Mouse (Mus musculus): ENCODE data around the gene Ccdc63. TPM values are rescaled to one million over a fixed set of nuclear protein-coding genes. Genes with fewer than 3 reads are reported as not detected.
A peak's percentile ranks its signal among the peaks of the same experiment; 100 is the strongest.

The Ccdc63 gene
- polyA plus RNA-seq, 1 experiment from 2014 or later = 0.56 TPM

GRCm38 (mm10) chr5:122104981-122105380 lies 35.6 kb downstream of the Ccdc63 start:
- H3K27ac ChIP-seq (ENCODE audit: low read length) = peak overlapping the region; percentile 98
- 56% methylated on average over 9 of the region's 9 CpGs for WGBS
- peaks cover 16% of the 10 kb centered on the region for H3K36me3 ChIP-seq (ENCODE audit: control insufficient read depth, insufficient read depth)
- peak overlapping the region; percentile 73 for H3K4me3 ChIP-seq (ENCODE audit: low read length)
- peak overlapping the region; percentile 81 for H3K9ac ChIP-seq (ENCODE audit: low read length)
- no peaks in the 10 kb centered on the region for H3K4me1 ChIP-seq (ENCODE audit: control insufficient read depth, insufficient read depth, low read length)
- ATAC-seq (replicated peaks; ENCODE audit: extremely low read depth, insufficient read depth, low FRiP score) = no peak
- no peaks in the 10 kb centered on the region for H3K9me3 ChIP-seq (replicated peaks; ENCODE audit: control insufficient read depth, low read length)
- no peaks in the 10 kb centered on the region; the same call in 1 of the 2 replicates for H3K27me3 ChIP-seq (ENCODE audit: control insufficient read depth, insufficient read depth, low read length)
- H3K4me2 ChIP-seq (ENCODE audit: low read depth, low read length) = peak overlapping the region; percentile 77

GRCm38 (mm10) chr5:122104201-122104600 lies 36.4 kb downstream of the Ccdc63 start:
- Histone ChIP-seq H3K36me3 (ENCODE audit: control insufficient read depth, insufficient read depth) (peaks cover 16% of the 10 kb centered on the region), H3K9ac (ENCODE audit: low read length) (peak overlapping the region; percentile 81), H3K4me1 (ENCODE audit: control insufficient read depth, insufficient read depth, low read length) (no peaks in the 10 kb centered on the region), H3K27me3 (ENCODE audit: control insufficient read depth, insufficient read depth, low read length) (no peaks in the 10 kb centered on the region; the same call in 1 of the 2 replicates), H3K9me3 (replicated peaks; ENCODE audit: control insufficient read depth, low read length) (no peaks in the 10 kb centered on the region), H3K4me3 (ENCODE audit: low read length) (peak overlapping the region; percentile 73), H3K27ac (ENCODE audit: low read length) (peak overlapping the region; percentile 98), H3K4me2 (ENCODE audit: low read depth, low read length) (peak overlapping the region; percentile 77)
- 12% methylated on average over 2 of the region's 2 CpGs for WGBS
- ATAC-seq (replicated peaks; ENCODE audit: extremely low read depth, insufficient read depth, low FRiP score) = no peak

GRCm38 (mm10) chr5:122103075-122103474 lies 37.5 kb downstream of the Ccdc63 start:
- Histone ChIP-seq H3K27ac (ENCODE audit: low read length) (peak overlapping the region; percentile 98), H3K36me3 (ENCODE audit: control insufficient read depth, insufficient read depth) (peaks cover 16% of the 10 kb centered on the region)

GRCm38 (mm10) chr5:122102476-122103050 lies 38.1 kb downstream of the Ccdc63 start:
- Histone ChIP-seq H3K36me3 (ENCODE audit: control insufficient read depth, insufficient read depth) (peaks cover 16% of the 10 kb centered on the region), H3K4me1 (ENCODE audit: control insufficient read depth, insufficient read depth, low read length) (peaks cover 6% of the 10 kb centered on the region; the same call in 1 of the 2 replicates), H3K9ac (ENCODE audit: low read length) (peak overlapping the region; percentile 81), H3K27ac (ENCODE audit: low read length) (peak overlapping the region; percentile 98), H3K9me3 (replicated peaks; ENCODE audit: control insufficient read depth, low read length) (no peaks in the 10 kb centered on the region), H3K27me3 (ENCODE audit: control insufficient read depth, insufficient read depth, low read length) (no peaks in the 10 kb centered on the region; the same call in 1 of the 2 replicates), H3K4me3 (ENCODE audit: low read length) (peak overlapping the region; percentile 73), H3K4me2 (ENCODE audit: low read depth, low read length) (peak overlapping the region; percentile 77; the same call in 1 of the 2 replicates)
- 15% methylated on average over 7 of the region's 7 CpGs for WGBS
- peak; percentile 7; the same call in 1 of the 2 replicates for ATAC-seq (replicated peaks; ENCODE audit: extremely low read depth, insufficient read depth, low FRiP score)

More at GRCm38 (mm10) chr5:122103075-122103474, 37.5 kb downstream of the Ccdc63 start:
- Histone ChIP-seq H3K4me2 (ENCODE audit: low read depth, low read length) (peak overlapping the region; percentile 77), H3K9ac (ENCODE audit: low read length) (peak overlapping the region; percentile 81), H3K4me3 (ENCODE audit: low read length) (peak overlapping the region; percentile 73), H3K27me3 (ENCODE audit: control insufficient read depth, insufficient read depth, low read length) (no peaks in the 10 kb centered on the region; the same call in 1 of the 2 replicates), H3K9me3 (replicated peaks; ENCODE audit: control insufficient read depth, low read length) (no peaks in the 10 kb centered on the region), H3K4me1 (ENCODE audit: control insufficient read depth, insufficient read depth, low read length) (0 out of 2 replicates have a peak, but pooled peaks cover 2% of the 10 kb centered on the region)
- ATAC-seq (replicated peaks; ENCODE audit: extremely low read depth, insufficient read depth, low FRiP score) = no peak
- 23% methylated on average over 12 of the region's 12 CpGs for WGBS

- WGBS = 42% methylated on average over 10 of the region's 10 CpGs
- H3K9ac ChIP-seq (ENCODE audit: low read length) = peak overlapping the region; percentile 79
- H3K27me3 ChIP-seq (ENCODE audit: control insufficient read depth, insufficient read depth, low read length) = no peaks in the 10 kb centered on the region
- H3K36me3 ChIP-seq (ENCODE audit: control insufficient read depth, insufficient read depth) = peaks cover 2% of the 10 kb centered on the region; the same call in 1 of the 2 replicates
- peak overlapping the region; percentile 98 for H3K27ac ChIP-seq (ENCODE audit: low read length)
- peaks cover 5% of the 10 kb centered on the region; the same call in 1 of the 2 replicates for H3K9me3 ChIP-seq (replicated peaks; ENCODE audit: control insufficient read depth, low read length)
- peak overlapping the region; percentile 67 for H3K4me2 ChIP-seq (ENCODE audit: low read depth, low read length)
- peaks cover 11% of the 10 kb centered on the region for H3K4me1 ChIP-seq (ENCODE audit: control insufficient read depth, insufficient read depth, low read length)
- H3K4me3 ChIP-seq (ENCODE audit: low read length) = peak overlapping the region; percentile 54
- ATAC-seq (replicated peaks; ENCODE audit: extremely low read depth, insufficient read depth, low FRiP score) = peak; percentile 83
Observed at GRCm38 (mm10) chr5:122094439-122094838, 46.2 kb downstream of the Ccdc63 start.

GRCm38 (mm10) chr5:122093734-122094133 lies 46.9 kb downstream of the Ccdc63 start:
- no peaks in the 10 kb centered on the region for H3K27me3 ChIP-seq (ENCODE audit: control insufficient read depth, insufficient read depth, low read length)
- peak overlapping the region; percentile 79 for H3K9ac ChIP-seq (ENCODE audit: low read length)
- ATAC-seq (replicated peaks; ENCODE audit: extremely low read depth, insufficient read depth, low FRiP score) = no peak
- peak overlapping the region; percentile 67 for H3K4me2 ChIP-seq (ENCODE audit: low read depth, low read length)
- peak overlapping the region; percentile 98 for H3K27ac ChIP-seq (ENCODE audit: low read length)
- H3K9me3 ChIP-seq (replicated peaks; ENCODE audit: control insufficient read depth, low read length) = peaks cover 5% of the 10 kb centered on the region; the same call in 1 of the 2 replicates
- H3K36me3 ChIP-seq (ENCODE audit: control insufficient read depth, insufficient read depth) = peaks cover 2% of the 10 kb centered on the region; the same call in 1 of the 2 replicates
- WGBS = 41% methylated on average over 14 of the region's 14 CpGs
- peak overlapping the region; percentile 54 for H3K4me3 ChIP-seq (ENCODE audit: low read length)
- H3K4me1 ChIP-seq (ENCODE audit: control insufficient read depth, insufficient read depth, low read length) = peaks cover 9% of the 10 kb centered on the region

- Histone ChIP-seq H3K27me3 (ENCODE audit: control insufficient read depth, insufficient read depth, low read length) (no peaks in the 10 kb centered on the region), H3K4me3 (ENCODE audit: low read length) (peak overlapping the region; percentile 54), H3K4me1 (ENCODE audit: control insufficient read depth, insufficient read depth, low read length) (peaks cover 7% of the 10 kb centered on the region), H3K4me2 (ENCODE audit: low read depth, low read length) (peak overlapping the region; percentile 67), H3K9me3 (replicated peaks; ENCODE audit: control insufficient read depth, low read length) (peaks cover 5% of the 10 kb centered on the region; the same call in 1 of the 2 replicates), H3K36me3 (ENCODE audit: control insufficient read depth, insufficient read depth) (peaks cover 2% of the 10 kb centered on the region; the same call in 1 of the 2 replicates), H3K9ac (ENCODE audit: low read length) (peak overlapping the region; percentile 79), H3K27ac (ENCODE audit: low read length) (peak overlapping the region; percentile 98)
- WGBS = 41% methylated on average over 11 of the region's 11 CpGs
- ATAC-seq (replicated peaks; ENCODE audit: extremely low read depth, insufficient read depth, low FRiP score) = peak; percentile 86
Observed at GRCm38 (mm10) chr5:122092794-122093193, 47.8 kb downstream of the Ccdc63 start.

GRCm38 (mm10) chr5:122091070-122091469 lies 49.6 kb downstream of the Ccdc63 start:
- H3K9ac ChIP-seq (ENCODE audit: low read length) = no peak overlapping the region
- no peak for ATAC-seq (replicated peaks; ENCODE audit: extremely low read depth, insufficient read depth, low FRiP score)
- H3K4me3 ChIP-seq (ENCODE audit: low read length) = no peak overlapping the region
- WGBS = 22% methylated on average over 15 of the region's 15 CpGs
- peaks cover 5% of the 10 kb centered on the region; the same call in 1 of the 2 replicates for H3K9me3 ChIP-seq (replicated peaks; ENCODE audit: control insufficient read depth, low read length)
- no peaks in the 10 kb centered on the region for H3K27me3 ChIP-seq (ENCODE audit: control insufficient read depth, insufficient read depth, low read length)
- H3K27ac ChIP-seq (ENCODE audit: low read length) = peak overlapping the region; percentile 98
- H3K4me1 ChIP-seq (ENCODE audit: control insufficient read depth, insufficient read depth, low read length) = peaks cover 7% of the 10 kb centered on the region
- H3K36me3 ChIP-seq (ENCODE audit: control insufficient read depth, insufficient read depth) = peaks cover 2% of the 10 kb centered on the region; the same call in 1 of the 2 replicates
- H3K4me2 ChIP-seq (ENCODE audit: low read depth, low read length) = no peak overlapping the region

- no peak overlapping the region for H3K4me3 ChIP-seq (ENCODE audit: low read length)
- no peak overlapping the region for H3K9ac ChIP-seq (ENCODE audit: low read length)
- ATAC-seq (replicated peaks; ENCODE audit: extremely low read depth, insufficient read depth, low FRiP score) = no peak
- WGBS = 85% methylated on average over 8 of the region's 8 CpGs
- H3K4me1 ChIP-seq (ENCODE audit: control insufficient read depth, insufficient read depth, low read length) = peaks cover 20% of the 10 kb centered on the region
- peaks cover 5% of the 10 kb centered on the region; the same call in 1 of the 2 replicates for H3K9me3 ChIP-seq (replicated peaks; ENCODE audit: control insufficient read depth, low read length)
- no peaks in the 10 kb centered on the region for H3K36me3 ChIP-seq (ENCODE audit: control insufficient read depth, insufficient read depth)
- H3K27ac ChIP-seq (ENCODE audit: low read length) = no peak overlapping the region
- H3K27me3 ChIP-seq (ENCODE audit: control insufficient read depth, insufficient read depth, low read length) = no peaks in the 10 kb centered on the region
- H3K4me2 ChIP-seq (ENCODE audit: low read depth, low read length) = no peak overlapping the region
Observed at GRCm38 (mm10) chr5:122089664-122090063, 51.0 kb downstream of the Ccdc63 start.

All from heart, embryonic 16.5 days (tissue).